Mouse (Mus musculus): ENCODE measurements at regions not wholly inside any gene's neighbourhood (a gene's known extent, or its start where the extent isn't known, plus 50 kb on each side); places are given as distances from the start of the nearest gene placed in this dataset.

- TF ChIP-seq CTCF (conservative IDR thresholded peaks at IDR 0.05; ENCODE audit: low read length) (no peak), NANOG (IDR thresholded peaks at IDR 0.05; ENCODE audit: borderline replicate concordance, low read length) (no peak), POU5F1 (IDR thresholded peaks at IDR 0.05; ENCODE audit: borderline replicate concordance, low read length) (no peak)
- Histone ChIP-seq H3K9me3 (ENCODE audit: low read length) (peaks cover 34% of the 10 kb centered on the region), H3K27me3 (ENCODE audit: insufficient read depth, low read length) (no peaks in the 10 kb centered on the region), H3K36me3 (ENCODE audit: insufficient read depth, low read length) (no peaks in the 10 kb centered on the region), H3K4me3 (replicated peaks; ENCODE audit: low read length) (no peak overlapping the region), H3K4me1 (replicated peaks; ENCODE audit: low read depth, low read length) (0 out of 2 replicates have a peak, but pooled peaks cover 11% of the 10 kb centered on the region)
Observed at GRCm38 (mm10) chr15:93189266-93189855, 85.6 kb downstream of the Gxylt1 start.

- Histone ChIP-seq H3K4me1 (replicated peaks; ENCODE audit: low read depth, low read length) (no peaks in the 10 kb centered on the region), H3K27me3 (ENCODE audit: insufficient read depth, low read length) (no peaks in the 10 kb centered on the region), H3K9me3 (ENCODE audit: low read length) (no peaks in the 10 kb centered on the region), H3K36me3 (ENCODE audit: insufficient read depth, low read length) (no peaks in the 10 kb centered on the region), H3K4me3 (replicated peaks; ENCODE audit: low read length) (no peak overlapping the region)
- TF ChIP-seq CTCF (conservative IDR thresholded peaks at IDR 0.05; ENCODE audit: low read length), result no peak
- no peak for TF ChIP-seq POU5F1 (IDR thresholded peaks at IDR 0.05; ENCODE audit: borderline replicate concordance, low read length)
- no peak for TF ChIP-seq NANOG (IDR thresholded peaks at IDR 0.05; ENCODE audit: borderline replicate concordance, low read length)
Observed at GRCm38 (mm10) chr15:93176221-93176620, 98.8 kb downstream of the Gxylt1 start.

GRCm38 (mm10) chr15:93168784-93169183 is 106.2 kb downstream of the Gxylt1 start:
- no peak overlapping the region for H3K4me3 ChIP-seq (replicated peaks; ENCODE audit: low read length)
- H3K4me1 ChIP-seq (replicated peaks; ENCODE audit: low read depth, low read length), result no peaks in the 10 kb centered on the region
- no peaks in the 10 kb centered on the region for H3K36me3 ChIP-seq (ENCODE audit: insufficient read depth, low read length)
- no peaks in the 10 kb centered on the region for H3K9me3 ChIP-seq (ENCODE audit: low read length)
- TF ChIP-seq POU5F1 (IDR thresholded peaks at IDR 0.05; ENCODE audit: borderline replicate concordance, low read length) (no peak), CTCF (conservative IDR thresholded peaks at IDR 0.05; ENCODE audit: low read length) (no peak), NANOG (IDR thresholded peaks at IDR 0.05; ENCODE audit: borderline replicate concordance, low read length) (no peak)
- no peaks in the 10 kb centered on the region for H3K27me3 ChIP-seq (ENCODE audit: insufficient read depth, low read length)

GRCm38 (mm10) chr15:93167451-93167850 is 107.5 kb downstream of the Gxylt1 start:
- no peaks in the 10 kb centered on the region for H3K36me3 ChIP-seq (ENCODE audit: insufficient read depth, low read length)
- no peaks in the 10 kb centered on the region for H3K27me3 ChIP-seq (ENCODE audit: insufficient read depth, low read length)
- no peak for TF ChIP-seq POU5F1 (IDR thresholded peaks at IDR 0.05; ENCODE audit: borderline replicate concordance, low read length)
- no peak for TF ChIP-seq CTCF (conservative IDR thresholded peaks at IDR 0.05; ENCODE audit: low read length)
- no peak for TF ChIP-seq NANOG (IDR thresholded peaks at IDR 0.05; ENCODE audit: borderline replicate concordance, low read length)
- H3K4me1 ChIP-seq (replicated peaks; ENCODE audit: low read depth, low read length), result peaks cover under 1% of the 10 kb centered on the region; the same call in 1 of the 2 replicates
- no peaks in the 10 kb centered on the region for H3K9me3 ChIP-seq (ENCODE audit: low read length)
- no peak overlapping the region for H3K4me3 ChIP-seq (replicated peaks; ENCODE audit: low read length)

GRCm38 (mm10) chr15:93161924-93162910 is 112.8 kb downstream of the Gxylt1 start:
- no peaks in the 10 kb centered on the region for H3K27me3 ChIP-seq (ENCODE audit: insufficient read depth, low read length)
- peaks cover 8% of the 10 kb centered on the region; the same call in 1 of the 2 replicates for H3K4me1 ChIP-seq (replicated peaks; ENCODE audit: low read depth, low read length)
- 0 out of 2 replicates have a peak, but pooled peaks cover 7% of the 10 kb centered on the region for H3K9me3 ChIP-seq (ENCODE audit: low read length)
- TF ChIP-seq POU5F1 (IDR thresholded peaks at IDR 0.05; ENCODE audit: borderline replicate concordance, low read length) (no peak), CTCF (conservative IDR thresholded peaks at IDR 0.05; ENCODE audit: low read length) (no peak)
- no peak overlapping the region for H3K4me3 ChIP-seq (replicated peaks; ENCODE audit: low read length)
- H3K36me3 ChIP-seq (ENCODE audit: insufficient read depth, low read length), result no peaks in the 10 kb centered on the region

- Histone ChIP-seq H3K4me3 (replicated peaks; ENCODE audit: low read length) (no peak overlapping the region), H3K27me3 (ENCODE audit: insufficient read depth, low read length) (no peaks in the 10 kb centered on the region; the same call in 1 of the 2 replicates), H3K9me3 (ENCODE audit: low read length) (0 out of 2 replicates have a peak, but pooled peaks cover 7% of the 10 kb centered on the region), H3K4me1 (replicated peaks; ENCODE audit: low read depth, low read length) (peaks cover 8% of the 10 kb centered on the region; the same call in 1 of the 2 replicates), H3K36me3 (ENCODE audit: insufficient read depth, low read length) (no peaks in the 10 kb centered on the region)
- no peak for TF ChIP-seq POU5F1 (IDR thresholded peaks at IDR 0.05; ENCODE audit: borderline replicate concordance, low read length)
- peak; percentile 64; the same call in 1 of the 2 replicates for TF ChIP-seq NANOG (IDR thresholded peaks at IDR 0.05; ENCODE audit: borderline replicate concordance, low read length)
- no peak for TF ChIP-seq CTCF (conservative IDR thresholded peaks at IDR 0.05; ENCODE audit: low read length)
Observed at GRCm38 (mm10) chr15:93161329-93161728, 113.7 kb downstream of the Gxylt1 start.

GRCm38 (mm10) chr15:93155756-93156155 is 119.2 kb downstream of the Gxylt1 start:
- Histone ChIP-seq H3K36me3 (ENCODE audit: insufficient read depth, low read length) (no peaks in the 10 kb centered on the region), H3K4me1 (replicated peaks; ENCODE audit: low read depth, low read length) (no peaks in the 10 kb centered on the region), H3K4me3 (replicated peaks; ENCODE audit: low read length) (no peak overlapping the region), H3K9me3 (ENCODE audit: low read length) (0 out of 2 replicates have a peak, but pooled peaks cover 7% of the 10 kb centered on the region), H3K27me3 (ENCODE audit: insufficient read depth, low read length) (no peaks in the 10 kb centered on the region; the same call in 1 of the 2 replicates)
- TF ChIP-seq CTCF (conservative IDR thresholded peaks at IDR 0.05; ENCODE audit: low read length), result no peak
- TF ChIP-seq POU5F1 (IDR thresholded peaks at IDR 0.05; ENCODE audit: borderline replicate concordance, low read length), result no peak
- no peak for TF ChIP-seq NANOG (IDR thresholded peaks at IDR 0.05; ENCODE audit: borderline replicate concordance, low read length)

- H3K36me3 ChIP-seq (ENCODE audit: insufficient read depth, low read length), result no peaks in the 10 kb centered on the region
- no peaks in the 10 kb centered on the region for H3K4me1 ChIP-seq (replicated peaks; ENCODE audit: low read depth, low read length)
- H3K27me3 ChIP-seq (ENCODE audit: insufficient read depth, low read length), result no peaks in the 10 kb centered on the region; the same call in 1 of the 2 replicates
- TF ChIP-seq POU5F1 (IDR thresholded peaks at IDR 0.05; ENCODE audit: borderline replicate concordance, low read length) (no peak), CTCF (conservative IDR thresholded peaks at IDR 0.05; ENCODE audit: low read length) (no peak), NANOG (IDR thresholded peaks at IDR 0.05; ENCODE audit: borderline replicate concordance, low read length) (no peak)
- no peak overlapping the region for H3K4me3 ChIP-seq (replicated peaks; ENCODE audit: low read length)
- 0 out of 2 replicates have a peak, but pooled peaks cover under 1% of the 10 kb centered on the region for H3K9me3 ChIP-seq (ENCODE audit: low read length)
Observed at GRCm38 (mm10) chr15:93154022-93154421, 121.0 kb downstream of the Gxylt1 start.

Measured in E14TG2a.4 (cell line).